Mouse (Mus musculus) stomach, postnatal 0 days (tissue): ENCODE measurements at regions not wholly inside any gene's neighbourhood (a gene's known extent, or its start where the extent isn't known, plus 50 kb on each side); places are given as distances from the start of the nearest gene placed in this dataset.

Experiments
- ATAC-seq: fragments of 200-750 bp; cut with Nextera tagmentation; 2 replicates; pipeline ENCODE4 v1.8.0; 2017; ENCODE audit not compliant: low FRiP score, low TSS enrichment
- DNase-seq: peaks from one replicate; pipeline ENCODE4 v3.0.0-alpha.2; 2016; ENCODE audit warnings: low spot score
- H3K27ac ChIP-seq: fragments of 300-500 bp; sonication (generic); replicated peaks from 2 replicates; pipeline ENCODE4 v1.5.1; 2014; ENCODE audit warnings: mild to moderate bottlenecking, control low read depth
- H3K27me3 ChIP-seq: fragments of 300-500 bp; sonication (generic); 2 replicates; pipeline ENCODE4 v1.6.1; 2014; ENCODE audit warnings: low read length; ENCODE audit not compliant: control insufficient read depth, insufficient read depth
- H3K36me3 ChIP-seq: fragments of 300-500 bp; sonication (generic); 2 replicates; pipeline ENCODE4 v1.6.1; 2014; ENCODE audit warnings: low read length, mixed read lengths; ENCODE audit not compliant: control insufficient read depth, insufficient read depth
- H3K4me1 ChIP-seq: fragments of 300-500 bp; sonication (generic); replicated peaks from 2 replicates; pipeline ENCODE4 v1.6.1; 2014; ENCODE audit warnings: antibody characterized with exemption; ENCODE audit not compliant: control insufficient read depth, insufficient read depth
- H3K4me2 ChIP-seq: fragments of 300-500 bp; sonication (generic); replicated peaks from 2 replicates; pipeline ENCODE4 v1.6.1; 2014; ENCODE audit warnings: low read depth, mild to moderate bottlenecking, control low read depth, moderate library complexity
- H3K4me3 ChIP-seq: fragments of 300-500 bp; sonication (generic); 2 replicates; pipeline ENCODE4 v1.5.1; 2014; ENCODE audit warnings: low read depth, low read length, control low read depth
- H3K9ac ChIP-seq: fragments of 300-500 bp; sonication (generic); 2 replicates; pipeline ENCODE4 v1.6.1; 2014; ENCODE audit warnings: mild to moderate bottlenecking, low read length, control low read depth, mixed read lengths
- H3K9me3 ChIP-seq: fragments of 300-500 bp; sonication (generic); 2 replicates; pipeline ENCODE4 v1.6.1; 2016; ENCODE audit warnings: low read length; ENCODE audit not compliant: control insufficient read depth
- CTCF ChIP-seq: IDR thresholded peaks from 2 replicates; pipeline ENCODE4 v1.5.1; 2016; ENCODE audit warnings: antibody characterized with exemption, low read depth, mild to moderate bottlenecking, moderate library complexity
- EP300 ChIP-seq: optimal IDR thresholded peaks from 2 replicates; pipeline ENCODE3; 2016; ENCODE audit warnings: antibody characterized with exemption
- WGBS: fragments of 180-500 bp; shearing (Covaris S2); extraction: QIAGEN DNeasy Blood & Tissue Kit; methylation state at CpG from one replicate; pipeline ENCODE4 v1.1.7; 2014; 5-methylcytosine and 5-hydroxymethylcytosine counted together

- 57% methylated on average over 4 of the region's 4 CpGs for WGBS
- ATAC-seq = no peak
Measured at GRCm38 (mm10) chr5:35332001-35332400, 53.9 kb downstream of the Adra2c start.

DNA sequence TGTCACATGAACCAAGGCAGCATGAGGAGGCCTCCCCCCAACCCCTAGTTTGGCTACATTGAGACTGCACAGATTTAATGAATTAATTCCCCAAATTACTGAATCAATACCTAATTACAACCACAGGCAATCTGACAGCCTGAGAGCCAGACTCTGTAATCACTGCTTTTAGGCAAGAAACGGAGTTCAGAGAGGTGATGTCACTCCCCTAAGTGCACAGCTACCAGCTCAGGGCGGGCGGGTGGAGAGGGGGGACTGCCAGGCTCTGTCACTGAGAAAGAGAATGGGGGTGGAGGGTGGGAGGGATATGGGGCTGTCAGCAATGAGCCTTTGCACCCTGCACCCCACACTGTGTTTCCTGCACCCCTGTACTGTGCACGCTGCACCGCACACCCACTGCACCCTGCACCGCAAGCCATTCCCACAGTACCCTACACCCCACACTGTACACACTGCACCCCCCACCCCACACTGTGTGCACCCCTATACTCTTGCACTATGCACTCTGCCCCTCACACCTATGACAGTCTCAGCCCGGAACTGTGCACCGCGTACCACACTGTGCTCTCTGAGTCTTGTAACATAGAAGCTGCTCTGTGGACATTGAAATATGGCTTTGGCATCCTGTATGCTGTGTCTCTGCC is 54.4 kb upstream of the Hmx1 start:
- H3K9me3 ChIP-seq = no peaks in the 10 kb centered on the region
- H3K4me2 ChIP-seq = no peak overlapping the region
- 75% methylated on average over 9 of the region's 9 CpGs for WGBS
- H3K9ac ChIP-seq = no peak overlapping the region
- TF ChIP-seq EP300 (no peak), CTCF (no peak)
- H3K36me3 ChIP-seq = no peaks in the 10 kb centered on the region
- DNase-seq (no peak), ATAC-seq (peak; percentile 49; the same call in 1 of the 2 replicates)
- H3K27ac ChIP-seq = no peak overlapping the region
- H3K4me3 ChIP-seq = no peak overlapping the region
- H3K27me3 ChIP-seq = no peaks in the 10 kb centered on the region
- H3K4me1 ChIP-seq = no peaks in the 10 kb centered on the region

More at GRCm38 (mm10) chr5:35332001-35332400, 53.9 kb downstream of the Adra2c start:
- H3K4me2 ChIP-seq = no peak overlapping the region
- H3K4me1 ChIP-seq = no peaks in the 10 kb centered on the region
- no peaks in the 10 kb centered on the region for H3K27me3 ChIP-seq
- no peak overlapping the region for H3K4me3 ChIP-seq
- H3K9ac ChIP-seq = no peak overlapping the region
- no peak for TF ChIP-seq EP300
- TF ChIP-seq CTCF = no peak
- H3K9me3 ChIP-seq = no peaks in the 10 kb centered on the region
- no peak overlapping the region for H3K27ac ChIP-seq
- H3K36me3 ChIP-seq = no peaks in the 10 kb centered on the region
- DNase-seq = no peak

DNA sequence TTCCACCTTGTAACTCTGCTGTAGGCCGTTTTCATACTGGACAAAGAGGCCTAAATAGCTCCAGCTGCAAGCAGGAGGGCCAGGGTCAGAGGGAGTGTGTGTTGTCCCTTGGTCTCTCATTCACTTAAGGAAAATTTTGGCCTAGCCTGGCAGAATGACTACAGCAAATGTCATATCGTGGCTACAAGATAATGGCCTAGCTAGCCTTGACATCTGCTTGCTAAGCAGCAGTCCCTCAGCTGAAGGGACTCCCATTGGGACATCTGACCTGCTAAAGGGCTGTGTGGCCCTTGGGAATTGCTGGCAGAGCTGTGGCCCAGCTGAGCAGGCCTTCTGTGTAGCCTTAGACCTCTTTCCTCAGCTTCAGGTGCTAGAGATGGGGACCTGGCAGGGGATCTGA is 53.8 kb upstream of the Hmx1 start:
- no peak overlapping the region for H3K27ac ChIP-seq
- no peak overlapping the region for H3K4me2 ChIP-seq
- H3K4me3 ChIP-seq = no peak overlapping the region
- H3K4me1 ChIP-seq = no peaks in the 10 kb centered on the region
- TF ChIP-seq CTCF (no peak), EP300 (no peak)
- no peaks in the 10 kb centered on the region for H3K9me3 ChIP-seq
- no peaks in the 10 kb centered on the region for H3K36me3 ChIP-seq
- 58% methylated on average over 2 of the region's 2 CpGs for WGBS
- ATAC-seq (no peak), DNase-seq (no peak)
- no peaks in the 10 kb centered on the region for H3K27me3 ChIP-seq
- no peak overlapping the region for H3K9ac ChIP-seq
